Mouse (Mus musculus) brain, embryonic 14.5 days (tissue): ENCODE data around the gene Hint1.
A peak's percentile ranks its signal among the peaks of the same experiment; 100 is the strongest.

Experiments used
- CTCF ChIP-seq: fragments of 200-500 bp; IDR thresholded peaks from 2 replicates; pipeline ENCODE4 v1.5.1; 2012; ENCODE audit warnings: inconsistent platforms, mild to moderate bottlenecking, moderate library complexity, borderline replicate concordance; ENCODE audit not compliant: insufficient read depth, insufficient read length; ENCODE audit errors: extremely low read depth
- POLR2A ChIP-seq: fragments of 200-500 bp; IDR thresholded peaks from 2 replicates; pipeline ENCODE4 v1.6.1; 2012; ENCODE audit warnings: mild to moderate bottlenecking, inconsistent platforms, borderline replicate concordance; ENCODE audit not compliant: poor library complexity, insufficient read depth, insufficient read length, severe bottlenecking; ENCODE audit errors: extremely low read depth

GRCm38 (mm10) chr11:54825774-54826173 is 40.4 kb upstream of the Hint1 start:
- TF ChIP-seq POLR2A, result no peak
- peak; percentile 18; the same call in 1 of the 2 replicates for TF ChIP-seq CTCF
